Mouse (Mus musculus) monocyte, adult 59 days (primary cell): ENCODE measurements around the gene Taf1. TPM values are rescaled to one million over a fixed set of nuclear protein-coding genes. Genes with fewer than 3 reads are reported as not detected.

Experiments used
- total RNA-seq, 2 experiments: library from RNA; stranded (reverse); gene quantifications; one replicate each; pipeline ENCODE4 v1.2.4; 2023

The Taf1 gene
- 10 to 100 TPM; 25.5 to 27.9 TPM for total RNA-seq

DNA sequence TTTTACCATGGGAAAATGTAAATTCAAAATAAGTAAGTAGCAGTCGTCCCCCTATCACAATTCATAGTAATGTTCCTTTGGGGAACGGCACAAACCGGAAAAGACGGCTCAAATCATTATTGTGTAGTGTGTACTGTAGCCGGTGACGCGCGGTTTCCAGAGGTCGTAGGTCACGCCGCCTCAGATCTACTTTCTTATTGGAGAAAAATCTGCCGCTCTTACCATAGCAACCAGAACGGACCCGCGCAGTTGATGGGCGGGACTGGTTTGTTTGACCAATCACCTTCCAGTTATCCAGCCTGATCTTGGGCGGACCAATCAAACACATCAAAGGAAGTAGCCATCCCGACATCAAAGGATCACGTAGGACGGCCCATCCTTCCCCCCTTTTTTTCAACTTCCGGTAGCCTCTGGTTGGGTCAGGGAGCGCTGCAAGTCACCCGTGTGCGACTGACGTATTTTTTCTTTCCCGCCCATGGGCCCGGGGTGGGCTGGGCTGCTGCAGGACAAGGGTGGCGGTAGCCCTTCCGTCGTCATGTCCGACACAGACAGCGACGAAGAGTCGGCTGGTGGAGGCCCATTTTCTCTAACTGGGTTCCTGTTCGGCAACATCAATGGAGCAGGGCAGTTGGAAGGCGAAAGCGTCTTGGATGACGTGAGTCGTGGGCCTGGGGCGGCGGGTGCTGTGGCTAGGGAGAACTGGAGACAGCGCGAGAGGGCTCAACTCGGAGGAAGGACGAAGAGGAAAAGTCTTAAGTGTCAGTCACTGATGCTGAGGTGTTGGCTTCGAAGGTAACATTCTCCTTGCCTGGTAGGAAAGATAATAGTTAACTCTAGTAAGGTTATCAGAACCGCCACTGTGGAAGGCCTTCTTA lies at the start of gene Taf1:
TSS of gene Taf1 (plus strand) at position 388 of the 875 bp plus-strand sequence.

DNA sequence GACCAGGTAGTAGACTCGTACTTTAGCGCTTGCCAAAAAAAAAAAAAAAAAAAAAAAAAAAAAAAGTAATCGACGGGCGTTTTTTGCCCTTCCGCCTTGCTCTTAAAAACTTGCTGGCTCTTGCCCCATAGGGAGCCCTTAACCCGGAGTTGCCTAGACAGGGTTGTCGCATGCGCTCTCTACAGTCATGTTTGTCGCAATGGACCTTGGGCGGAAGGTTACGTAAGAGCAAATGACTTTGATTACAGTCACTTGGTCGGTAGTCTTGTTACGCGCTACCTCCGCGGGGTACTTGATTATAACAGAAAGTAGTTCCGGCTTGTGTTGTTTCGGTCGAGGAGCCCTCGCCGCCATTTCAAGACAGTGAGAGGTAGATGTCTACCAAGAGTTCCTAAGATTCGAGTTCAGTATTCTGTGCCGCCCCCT lies 107.2 kb downstream of the Taf1 start, which contains the start of gene Ogt:
TSS of gene Ogt (plus strand) at position 320 of the 426 bp plus-strand sequence.

Other genes with a start within 250 kb of the Taf1 start
- gene Nlgn3, start 233.6 kb upstream of the Taf1 start, total RNA-seq = not detected
- not detected for gene Gjb1, start 156.4 kb upstream of the Taf1 start, total RNA-seq
- gene Zmym3, start 111.9 kb upstream of the Taf1 start, total RNA-seq = 10 to 100 TPM; 24.2 to 26.7 TPM
- 100 to 1,000 TPM; 173 to 190 TPM for gene Nono, start 103.4 kb upstream of the Taf1 start, total RNA-seq
- under 1 TPM; 0.71 to 0.91 TPM for gene Itgb1bp2, start 83.6 kb upstream of the Taf1 start, total RNA-seq
- 100 to 1,000 TPM; 184 to 194 TPM for gene Ogt, start 107.3 kb downstream of the Taf1 start, total RNA-seq
- gene Cxcr3, start 201.5 kb downstream of the Taf1 start, total RNA-seq = 1 to 10 TPM; 1.8 to 2.3 TPM